17 mouse cellular contexts compared by ENCODE assay signal in genomic region chr14:62602271-62602670, GRCm38 (mm10). TPM values are rescaled to one million over a fixed set of nuclear protein-coding genes. Genes with fewer than 3 reads are reported as not detected.
DNase-seq lines count a peak whose midpoint lies in the region; ATAC-seq and TF ChIP-seq lines count a peak whose summit lies in the region.
"Had no signal": no experiment of that assay in that cellular context is flagged by ENCODE, and none has a peak within 500 bp of the region (broad histone marks: within the 10 kb centered on the region; RNA-seq: fewer than 3 reads in every experiment).

No protein-coding gene starts in this region.

- H3K36me3 ChIP-seq in forebrain, postnatal 0 days (ENCODE audit: insufficient read depth), result peaks cover 10% of the 10 kb centered on the region
- 0 out of 2 replicates have a peak, but pooled peaks cover 3% of the 10 kb centered on the region for H3K36me3 ChIP-seq in forebrain, embryonic 10.5 days (replicated peaks)
- H3K36me3 ChIP-seq in intestine, embryonic 14.5 days (ENCODE audit: control insufficient read depth, insufficient read depth, low read length), result no peaks in the 10 kb centered on the region
- H3K36me3 ChIP-seq: liver, embryonic 13.5 days had no signal

- H3K9ac ChIP-seq in forebrain, postnatal 0 days, result no peak overlapping the region
- no peak overlapping the region for H3K9ac ChIP-seq in intestine, embryonic 14.5 days (ENCODE audit: low read length)
- H3K9ac ChIP-seq: liver, embryonic 13.5 days had no signal

- peaks cover 10% of the 10 kb centered on the region for H3K4me1 ChIP-seq in forebrain, postnatal 0 days (ENCODE audit: insufficient read depth)
- peaks cover 16% of the 10 kb centered on the region for H3K4me1 ChIP-seq in forebrain, embryonic 10.5 days
- peaks cover 3% of the 10 kb centered on the region; the same call in 1 of the 2 replicates for H3K4me1 ChIP-seq in intestine, embryonic 14.5 days (replicated peaks; ENCODE audit: control insufficient read depth, insufficient read depth, low read length)
- H3K4me1 ChIP-seq: liver, embryonic 13.5 days had no signal

- peak overlapping the region; percentile 35; the same call in 1 of the 2 replicates for H3K27ac ChIP-seq in forebrain, postnatal 0 days (ENCODE audit: low read depth, low read length)
- H3K27ac ChIP-seq in forebrain, embryonic 10.5 days, result no peak overlapping the region
- peak overlapping the region; percentile 3; the same call in 1 of the 2 replicates for H3K27ac ChIP-seq in intestine, embryonic 14.5 days (ENCODE audit: low read depth)
- H3K27ac ChIP-seq: liver, embryonic 13.5 days had no signal

- peak; percentile 50 for DNase-seq in forebrain, postnatal 0 days
- no peak for DNase-seq in forebrain, embryonic 10.5 days (ENCODE audit: extremely low spot score, low spot score)
- DNase-seq in layer of hippocampus, adult 11-12 months (ENCODE audit: low spot score), result peak; percentile 20
- no peak for DNase-seq in layer of hippocampus, adult 9-10 months (ENCODE audit: low spot score)
- DNase-seq in intestine, embryonic 14.5 days (ENCODE audit: low spot score), result no peak
- DNase-seq in right cerebral cortex, postnatal 14 days, result peak; percentile 46
- no peak for DNase-seq in testis, postnatal 14 days (ENCODE audit: low spot score)
- no peak for DNase-seq in ovary, postnatal 10 days (ENCODE audit: low spot score)
- DNase-seq: B cell, adult 2 months; liver, embryonic 13.5 days; lung, postnatal 4 days had no signal

- 25% methylated on average over 1 of the region's 1 CpGs for WGBS in forebrain, postnatal 0 days
- 71% methylated on average over 1 of the region's 1 CpGs for WGBS in forebrain, embryonic 10.5 days
- 50% methylated on average over 1 of the region's 1 CpGs for WGBS in intestine, embryonic 14.5 days

- peak; percentile 36 for ATAC-seq in forebrain, postnatal 0 days
- ATAC-seq in intestine, embryonic 14.5 days (replicated peaks; ENCODE audit: low FRiP score, low TSS enrichment, low read depth), result no peak

- no peak for TF ChIP-seq CTCF in forebrain, postnatal 0 days (IDR thresholded peaks at IDR 0.05; ENCODE audit: low read depth)

- no peaks in the 10 kb centered on the region for H3K9me3 ChIP-seq in forebrain, postnatal 0 days (ENCODE audit: low read length)
- H3K9me3 ChIP-seq in forebrain, embryonic 10.5 days, result no peaks in the 10 kb centered on the region
- no peaks in the 10 kb centered on the region for H3K9me3 ChIP-seq in intestine, embryonic 14.5 days (ENCODE audit: control insufficient read depth, low read length)
- H3K9me3 ChIP-seq: liver, embryonic 13.5 days had no signal

- H3K4me2 ChIP-seq in forebrain, postnatal 0 days (ENCODE audit: low read depth), result no peak overlapping the region
- H3K4me2 ChIP-seq in intestine, embryonic 14.5 days (ENCODE audit: low read length), result no peak overlapping the region
- H3K4me2 ChIP-seq: liver, embryonic 13.5 days had no signal

- H3K4me3 ChIP-seq in forebrain, postnatal 0 days (ENCODE audit: low read depth, low read length), result no peak overlapping the region
- H3K4me3 ChIP-seq in forebrain, embryonic 10.5 days, result no peak overlapping the region
- H3K4me3 ChIP-seq in intestine, embryonic 14.5 days (ENCODE audit: low read depth, low read length), result no peak overlapping the region
- H3K4me3 ChIP-seq: liver, embryonic 13.5 days; myocyte had no signal

- H3K27me3 ChIP-seq in forebrain, postnatal 0 days (ENCODE audit: insufficient read depth, low read length), result no peaks in the 10 kb centered on the region
- no peaks in the 10 kb centered on the region for H3K27me3 ChIP-seq in forebrain, embryonic 10.5 days (ENCODE audit: poor library complexity, severe bottlenecking)
- no peaks in the 10 kb centered on the region for H3K27me3 ChIP-seq in intestine, embryonic 14.5 days (replicated peaks; ENCODE audit: control insufficient read depth, insufficient read depth, low read length)
- H3K27me3 ChIP-seq: liver, embryonic 13.5 days had no signal

RNA-seq across cellular contexts. Expression of gene Gm4131, which starts 35.5 kb away (rescaled TPM):
- not detected in 2 replicates for total RNA-seq in forebrain, postnatal 0 days (2014; rRNA removed)
- 0.22 TPM in 1 of 2 replicates, not detected in the other for polyA plus RNA-seq in forebrain, postnatal 0 days (2015; fragmentation: Nextera tagmentation; extraction: Ambion mirVana)
- not detected in 2 replicates for polyA plus RNA-seq in forebrain, embryonic 10.5 days (2016; fragmentation: Nextera tagmentation; extraction: Ambion mirVana)
- not detected in 2 replicates for polyA plus RNA-seq in intestine, embryonic 14.5 days (2014; fragmentation: Nextera tagmentation; extraction: Ambion mirVana)
- total RNA-seq: granulocyte monocyte progenitor cell, adult 5-6 weeks; heart, postnatal 25 days; layer of hippocampus, adult 8-10 months; MEL had no signal
- polyA plus RNA-seq: liver, embryonic 13.5 days; myocyte; thymus, postnatal 0 days had no signal

RNA-seq across cellular contexts. Expression of gene Fam124a, which starts 46.7 kb away (rescaled TPM):
- total RNA-seq in forebrain, postnatal 0 days (2014; rRNA removed), result 41.7 and 66.4 TPM in 2 replicates
- 39.6 and 52.3 TPM in 2 replicates for polyA plus RNA-seq in forebrain, postnatal 0 days (2015; fragmentation: Nextera tagmentation; extraction: Ambion mirVana)
- polyA plus RNA-seq in forebrain, embryonic 10.5 days (2016; fragmentation: Nextera tagmentation; extraction: Ambion mirVana), result 4.3 and 4.5 TPM in 2 replicates
- 3.3 and 4.0 TPM in 2 replicates for polyA plus RNA-seq in intestine, embryonic 14.5 days (2014; fragmentation: Nextera tagmentation; extraction: Ambion mirVana)
- total RNA-seq: granulocyte monocyte progenitor cell, adult 5-6 weeks; MEL had no signal

Comparison
In these comparisons a context has a peak if more than half of its experiments do, and no peak if none do; other contexts are left out.
1. DNase-seq: peak in forebrain, postnatal 0 days (single experiment), layer of hippocampus, adult 11-12 months (single experiment) and right cerebral cortex, postnatal 14 days (single experiment); none in forebrain, embryonic 10.5 days (single experiment), layer of hippocampus, adult 9-10 months (single experiment), intestine, embryonic 14.5 days (single experiment), testis, postnatal 14 days (single experiment) and ovary, postnatal 10 days (single experiment).